Mouse (Mus musculus): Measurements from ENCODE around the gene Tcf7l2.
A peak's percentile ranks its signal among the peaks of the same experiment; 100 is the strongest.

Tcf7l2 gene

GRCm38 (mm10) chr19:55827613-55828259 is 86.1 kb downstream of the Tcf7l2 start:
- no peak for DNase-seq (ENCODE audit: extremely low spot score)

GRCm38 (mm10) chr19:55830976-55831559 is 89.4 kb downstream of the Tcf7l2 start:
- DNase-seq (ENCODE audit: extremely low spot score), result no peak

GRCm38 (mm10) chr19:55832122-55832521 is 90.5 kb downstream of the Tcf7l2 start:
- DNase-seq (ENCODE audit: extremely low spot score), result no peak

GRCm38 (mm10) chr19:55833807-55834385 is 92.3 kb downstream of the Tcf7l2 start:
- DNase-seq (ENCODE audit: extremely low spot score), result no peak

- no peak for DNase-seq (ENCODE audit: extremely low spot score)
Observed at GRCm38 (mm10) chr19:55836930-55837687, 95.5 kb downstream of the Tcf7l2 start.

- DNase-seq (ENCODE audit: extremely low spot score), result peak; percentile 42
Observed at GRCm38 (mm10) chr19:55837924-55838323, 96.3 kb downstream of the Tcf7l2 start.

GRCm38 (mm10) chr19:55838389-55839035 is 96.9 kb downstream of the Tcf7l2 start:
- no peak for DNase-seq (ENCODE audit: extremely low spot score)

GRCm38 (mm10) chr19:55839036-55839555 is 97.5 kb downstream of the Tcf7l2 start:
- no peak for DNase-seq (ENCODE audit: extremely low spot score)

GRCm38 (mm10) chr19:55840499-55841121 is 99.0 kb downstream of the Tcf7l2 start:
- no peak for DNase-seq (ENCODE audit: extremely low spot score)

- no peak for DNase-seq (ENCODE audit: extremely low spot score)
Observed at GRCm38 (mm10) chr19:55842046-55842445, 100.4 kb downstream of the Tcf7l2 start.

GRCm38 (mm10) chr19:55843111-55843887 is 101.7 kb downstream of the Tcf7l2 start:
- no peak for DNase-seq (ENCODE audit: extremely low spot score)

GRCm38 (mm10) chr19:55845702-55846101 is 104.1 kb downstream of the Tcf7l2 start:
- no peak for DNase-seq (ENCODE audit: extremely low spot score)

GRCm38 (mm10) chr19:55846256-55846655 is 104.6 kb downstream of the Tcf7l2 start:
- no peak for DNase-seq (ENCODE audit: extremely low spot score)

GRCm38 (mm10) chr19:55847043-55847442 is 105.4 kb downstream of the Tcf7l2 start:
- no peak for DNase-seq (ENCODE audit: extremely low spot score)

- DNase-seq (ENCODE audit: extremely low spot score), result no peak
Observed at GRCm38 (mm10) chr19:55850402-55851078, 108.9 kb downstream of the Tcf7l2 start.

- DNase-seq (ENCODE audit: extremely low spot score), result no peak
Observed at GRCm38 (mm10) chr19:55851498-55852324, 110.1 kb downstream of the Tcf7l2 start.

- DNase-seq (ENCODE audit: extremely low spot score), result no peak
Observed at GRCm38 (mm10) chr19:55854389-55854788, 112.8 kb downstream of the Tcf7l2 start.

GRCm38 (mm10) chr19:55855571-55855970 is 114.0 kb downstream of the Tcf7l2 start:
- no peak for DNase-seq (ENCODE audit: extremely low spot score)

GRCm38 (mm10) chr19:55857328-55857727 is 115.7 kb downstream of the Tcf7l2 start:
- DNase-seq (ENCODE audit: extremely low spot score), result no peak

All from embryo, embryonic 9.5 days (tissue).